Mouse (Mus musculus) limb, embryonic 11.5 days (tissue): Measurements from ENCODE around the gene Smarcc1. TPM values are rescaled to one million over a fixed set of nuclear protein-coding genes. Genes with fewer than 3 reads are reported as not detected.

Experiments
- ATAC-seq: fragments of 200-750 bp; cut with Nextera tagmentation; 2 replicates; pipeline ENCODE4 v1.8.0; 2017; ENCODE audit warnings: low read depth; ENCODE audit not compliant: insufficient number of reproducible peaks, low FRiP score, low TSS enrichment
- DNase-seq: peaks from one replicate; pipeline ENCODE4 v3.0.0-alpha.2; 2015; ENCODE audit warnings: low spot score
- H3K27ac ChIP-seq: fragments of 300-500 bp; sonication (generic); replicated peaks from 2 replicates; pipeline ENCODE4 v1.5.1; 2014; ENCODE audit warnings: low read depth, mild to moderate bottlenecking, low read length
- H3K27me3 ChIP-seq: fragments of 300-500 bp; sonication (generic); 2 replicates; pipeline ENCODE4 v1.6.1; 2014; ENCODE audit warnings: mild to moderate bottlenecking, low read length, mixed read lengths; ENCODE audit not compliant: control insufficient read depth, insufficient read depth
- H3K36me3 ChIP-seq: fragments of 300-500 bp; sonication (generic); 2 replicates; pipeline ENCODE4 v1.6.1; 2014; ENCODE audit warnings: mild to moderate bottlenecking, low read length, moderate library complexity, mixed read lengths; ENCODE audit not compliant: control insufficient read depth, insufficient read depth
- H3K4me1 ChIP-seq: fragments of 300-500 bp; sonication (generic); 2 replicates; pipeline ENCODE4 v1.6.1; 2014; ENCODE audit warnings: low read length, mixed read lengths; ENCODE audit not compliant: control insufficient read depth, insufficient read depth
- H3K4me2 ChIP-seq: fragments of 300-500 bp; sonication (generic); 2 replicates; pipeline ENCODE4 v1.6.1; 2014; ENCODE audit warnings: low read depth, mild to moderate bottlenecking, moderate library complexity; ENCODE audit not compliant: severe bottlenecking
- H3K4me3 ChIP-seq: fragments of 300-500 bp; sonication (generic); 2 replicates; pipeline ENCODE4 v1.5.1; 2014; ENCODE audit warnings: low read depth, low read length
- H3K9ac ChIP-seq: fragments of 300-500 bp; sonication (generic); 2 replicates; pipeline ENCODE4 v1.6.1; 2014; ENCODE audit warnings: mild to moderate bottlenecking, low read length
- H3K9me3 ChIP-seq: fragments of 300-500 bp; sonication (generic); 2 replicates; pipeline ENCODE4 v1.6.1; 2016; ENCODE audit warnings: low read length; ENCODE audit not compliant: control insufficient read depth
- WGBS: fragments of 180-500 bp; shearing (Covaris S2); extraction: QIAGEN DNeasy Blood & Tissue Kit; methylation state at CpG from one replicate; pipeline ENCODE4 v1.1.7; 2014; 5-methylcytosine and 5-hydroxymethylcytosine counted together
- polyA plus RNA-seq: library from polyadenylated mRNA; unstranded; fragments of >200 nt; fragmentation: Nextera tagmentation; extraction: Ambion mirVana; gene quantifications from 2 replicates; pipeline ENCODE4 v1.2.1, GENCODE M21; 2014

The Smarcc1 gene
- polyA plus RNA-seq, 1 experiment from 2014 or later: 217 TPM

DNA sequence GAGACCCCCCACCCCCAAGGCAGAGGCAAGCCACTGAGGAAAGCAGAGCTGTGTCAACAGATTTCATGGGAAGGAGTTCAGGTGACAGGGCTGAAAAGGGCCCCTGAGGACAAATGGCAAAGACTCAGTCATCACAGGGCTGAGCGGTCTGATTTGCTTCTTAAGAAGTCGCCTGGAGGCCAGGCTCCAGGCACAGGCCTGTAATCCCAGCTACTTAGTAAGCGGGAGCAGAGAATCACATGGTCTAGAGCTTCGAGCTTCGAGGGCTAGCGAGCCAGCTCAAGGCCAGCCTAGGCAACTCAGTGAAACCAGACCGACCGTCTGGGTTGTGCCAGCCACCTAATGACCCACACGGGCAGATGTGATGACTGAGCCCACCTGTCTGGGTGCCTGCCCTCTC is 147.5 kb downstream of the Smarcc1 start:
- H3K27me3 ChIP-seq: no peaks in the 10 kb centered on the region
- ATAC-seq (no peak), DNase-seq (no peak)
- H3K4me3 ChIP-seq: no peak overlapping the region
- no peak overlapping the region for H3K27ac ChIP-seq
- H3K9me3 ChIP-seq: no peaks in the 10 kb centered on the region
- H3K4me2 ChIP-seq: no peak overlapping the region
- no peak overlapping the region for H3K9ac ChIP-seq
- no peaks in the 10 kb centered on the region for H3K36me3 ChIP-seq
- H3K4me1 ChIP-seq: no peaks in the 10 kb centered on the region
- WGBS: 80% methylated on average over 9 of the region's 9 CpGs

GRCm38 (mm10) chr9:110268416-110268815 is 150.9 kb downstream of the Smarcc1 start:
- ATAC-seq: no peak

GRCm38 (mm10) chr9:110272330-110272729 is 154.8 kb downstream of the Smarcc1 start:
- Histone ChIP-seq H3K27ac (no peak overlapping the region), H3K4me3 (no peak overlapping the region), H3K9ac (no peak overlapping the region), H3K36me3 (no peaks in the 10 kb centered on the region), H3K9me3 (no peaks in the 10 kb centered on the region), H3K4me1 (no peaks in the 10 kb centered on the region), H3K4me2 (no peak overlapping the region), H3K27me3 (no peaks in the 10 kb centered on the region)
- ATAC-seq (no peak), DNase-seq (no peak)
- 93% methylated on average over 3 of the region's 3 CpGs for WGBS

More at GRCm38 (mm10) chr9:110268416-110268815, 150.9 kb downstream of the Smarcc1 start:
- Histone ChIP-seq H3K27me3 (no peaks in the 10 kb centered on the region), H3K27ac (no peak overlapping the region), H3K9ac (no peak overlapping the region), H3K36me3 (no peaks in the 10 kb centered on the region), H3K4me1 (no peaks in the 10 kb centered on the region), H3K9me3 (no peaks in the 10 kb centered on the region), H3K4me2 (no peak overlapping the region), H3K4me3 (no peak overlapping the region)
- no peak for DNase-seq
- WGBS: 93% methylated on average over 10 of the region's 10 CpGs

GRCm38 (mm10) chr9:110273507-110273906 is 156.0 kb downstream of the Smarcc1 start:
- no peak overlapping the region for H3K4me3 ChIP-seq
- DNase-seq: no peak
- H3K9ac ChIP-seq: no peak overlapping the region
- H3K27ac ChIP-seq: no peak overlapping the region
- no peaks in the 10 kb centered on the region for H3K9me3 ChIP-seq
- H3K27me3 ChIP-seq: no peaks in the 10 kb centered on the region
- H3K4me1 ChIP-seq: no peaks in the 10 kb centered on the region
- H3K4me2 ChIP-seq: no peak overlapping the region
- H3K36me3 ChIP-seq: no peaks in the 10 kb centered on the region
- ATAC-seq: no peak
- 76% methylated on average over 4 of the region's 4 CpGs for WGBS

GRCm38 (mm10) chr9:110275882-110276281 is 158.4 kb downstream of the Smarcc1 start:
- no peaks in the 10 kb centered on the region for H3K4me1 ChIP-seq
- 44% methylated on average over 5 of the region's 5 CpGs for WGBS
- H3K36me3 ChIP-seq: no peaks in the 10 kb centered on the region
- H3K27ac ChIP-seq: no peak overlapping the region
- no peak for ATAC-seq
- no peak for DNase-seq
- H3K9ac ChIP-seq: no peak overlapping the region
- no peaks in the 10 kb centered on the region for H3K27me3 ChIP-seq
- no peak overlapping the region for H3K4me2 ChIP-seq
- H3K4me3 ChIP-seq: no peak overlapping the region
- H3K9me3 ChIP-seq: no peaks in the 10 kb centered on the region

GRCm38 (mm10) chr9:110277431-110277881 is 159.9 kb downstream of the Smarcc1 start:
- no peak overlapping the region for H3K4me2 ChIP-seq
- DNase-seq (no peak), ATAC-seq (no peak)
- no peaks in the 10 kb centered on the region for H3K9me3 ChIP-seq
- no peak overlapping the region for H3K4me3 ChIP-seq
- WGBS: 60% methylated on average over 8 of the region's 8 CpGs
- no peaks in the 10 kb centered on the region for H3K27me3 ChIP-seq
- H3K27ac ChIP-seq: no peak overlapping the region
- no peak overlapping the region; the same call in 1 of the 2 replicates for H3K9ac ChIP-seq
- H3K36me3 ChIP-seq: no peaks in the 10 kb centered on the region
- H3K4me1 ChIP-seq: no peaks in the 10 kb centered on the region

DNA sequence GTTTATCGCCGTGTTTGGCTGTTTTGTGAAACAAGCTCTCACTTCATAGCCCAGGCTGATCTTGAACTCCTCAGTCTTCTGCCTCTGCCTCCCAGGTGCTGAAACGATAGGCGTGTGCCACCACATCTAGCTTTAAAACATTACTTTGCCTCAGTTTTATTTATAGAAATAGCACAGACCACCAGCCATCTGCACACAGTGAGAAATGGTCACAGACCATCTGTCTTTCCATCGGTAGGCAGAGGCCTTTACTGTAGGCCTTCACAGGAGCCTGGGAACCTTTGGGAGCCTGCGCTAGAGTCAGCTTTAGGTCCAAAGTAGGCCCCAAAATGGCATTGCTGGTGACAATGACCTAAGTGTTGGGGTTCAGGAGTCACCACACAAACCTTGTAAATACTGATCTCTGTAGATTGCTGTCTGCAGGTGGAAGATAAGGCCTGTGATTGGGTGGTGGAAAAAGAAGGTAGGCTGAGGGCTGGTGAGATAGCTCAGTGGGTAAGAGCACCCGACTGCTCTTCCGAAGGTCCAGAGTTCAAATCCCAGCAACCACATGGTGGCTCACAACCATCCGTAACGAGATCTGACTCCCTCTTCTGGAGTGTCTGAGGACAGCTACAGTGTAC is 166.7 kb downstream of the Smarcc1 start:
- no peak overlapping the region for H3K27ac ChIP-seq
- WGBS: 95% methylated on average over 8 of the region's 10 CpGs
- DNase-seq (no peak), ATAC-seq (no peak)
- H3K4me1 ChIP-seq: no peaks in the 10 kb centered on the region
- no peak overlapping the region for H3K4me2 ChIP-seq
- no peak overlapping the region for H3K9ac ChIP-seq
- H3K9me3 ChIP-seq: no peaks in the 10 kb centered on the region
- H3K27me3 ChIP-seq: no peaks in the 10 kb centered on the region
- H3K4me3 ChIP-seq: no peak overlapping the region
- no peaks in the 10 kb centered on the region for H3K36me3 ChIP-seq

GRCm38 (mm10) chr9:110287321-110287924 is 169.9 kb downstream of the Smarcc1 start:
- no peak overlapping the region for H3K27ac ChIP-seq
- no peaks in the 10 kb centered on the region for H3K27me3 ChIP-seq
- no peaks in the 10 kb centered on the region for H3K9me3 ChIP-seq
- no peak for DNase-seq
- ATAC-seq: no peak
- H3K9ac ChIP-seq: no peak overlapping the region
- no peak overlapping the region for H3K4me2 ChIP-seq
- WGBS: 82% methylated on average over 7 of the region's 7 CpGs
- H3K36me3 ChIP-seq: no peaks in the 10 kb centered on the region
- no peaks in the 10 kb centered on the region for H3K4me1 ChIP-seq
- no peak overlapping the region for H3K4me3 ChIP-seq
